Mouse (Mus musculus) mesoderm, embryonic 11.5 days (tissue): ENCODE data around the gene Stxbp2.
"Not testable (repeated sequence)": the region's sequence is repeated elsewhere in the genome, so short reads cannot be mapped to it uniquely, and the experiment has no call there.

Experiments used
- DNase-seq: peaks from one replicate; pipeline ENCODE4 v3.0.0-alpha.2; 2012; ENCODE audit warnings: low read depth, low spot score

Stxbp2 gene

DNA sequence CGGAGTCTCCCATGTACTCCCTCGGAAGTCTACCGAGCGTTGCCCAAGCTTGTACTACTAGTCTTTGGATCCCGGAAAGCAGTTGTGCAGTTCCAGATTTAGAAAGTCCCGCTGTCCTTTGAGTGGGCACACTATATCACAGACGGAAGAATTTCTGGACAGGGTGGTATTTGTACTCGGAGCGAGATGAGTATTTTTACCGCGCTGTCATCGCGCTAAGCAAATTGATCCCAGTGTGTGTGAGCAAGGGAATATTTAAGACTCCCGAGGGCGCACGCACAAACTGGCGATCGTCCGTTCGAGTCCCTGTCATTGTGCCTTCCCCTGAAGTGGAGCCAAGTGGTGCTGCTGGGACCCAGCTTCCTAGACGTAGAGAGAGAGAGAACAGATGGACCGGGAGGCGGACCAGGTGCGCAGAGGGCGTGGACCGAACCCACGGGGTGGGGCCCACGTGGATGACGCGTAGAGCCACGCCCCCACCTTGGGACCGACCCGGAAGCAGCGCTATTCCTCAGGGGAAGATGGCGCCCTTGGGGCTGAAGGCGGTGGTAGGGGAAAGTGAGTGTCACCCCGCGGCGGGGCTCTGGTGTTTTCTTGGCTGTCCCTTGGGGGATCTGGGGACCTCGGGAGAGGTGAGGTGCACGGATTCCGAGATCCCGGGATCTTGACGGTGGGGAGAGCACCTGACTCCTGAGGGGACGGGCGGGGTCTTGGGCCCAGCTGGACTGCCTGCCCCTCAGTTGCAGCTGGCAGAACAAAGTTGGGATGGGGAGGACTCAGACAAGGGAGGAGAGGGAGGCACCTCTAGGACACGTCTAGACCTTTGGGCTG is at the start of gene Stxbp2:
Stxbp2 (plus strand) TSS at position 309 of the 831 bp plus-strand sequence.
- peak; percentile 68 for DNase-seq

DNA sequence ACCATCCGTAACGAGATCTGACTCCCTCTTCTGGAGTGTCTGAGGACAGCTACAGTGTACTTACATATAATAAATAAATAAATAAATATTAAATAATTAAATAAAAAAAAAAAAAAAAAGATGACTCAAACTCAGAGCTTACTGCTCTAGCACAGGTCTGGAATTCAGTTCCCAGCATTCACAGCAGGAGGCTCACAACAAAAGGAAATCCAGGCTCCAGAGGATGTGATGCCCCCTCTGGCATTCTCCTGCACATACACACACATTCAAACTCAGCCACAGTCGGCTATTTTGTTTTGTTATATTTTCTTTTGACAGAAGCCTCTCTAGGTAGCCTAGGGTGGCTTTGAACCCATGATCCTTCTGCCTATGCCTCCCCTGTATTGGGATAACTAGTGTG is 48.8 kb upstream of the Stxbp2 start:
- DNase-seq: not testable (repeated sequence)

DNA sequence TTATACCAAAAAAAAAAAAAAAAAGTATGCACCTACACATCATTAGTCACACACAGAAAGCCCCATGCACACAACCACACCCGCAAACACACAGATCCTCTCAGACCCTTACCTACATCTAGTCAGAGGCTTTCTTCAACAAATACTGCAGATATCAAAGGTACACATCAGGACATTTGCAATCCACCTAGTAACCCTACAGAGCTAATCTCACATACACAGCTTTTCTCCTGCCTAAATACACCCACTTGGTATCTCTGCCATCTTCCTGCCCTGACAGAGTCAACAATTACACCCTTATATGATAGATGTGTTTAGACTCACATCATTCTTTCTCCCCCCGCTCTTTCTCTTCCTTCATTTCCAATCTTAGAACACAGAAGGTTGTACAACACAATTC is 44.3 kb upstream of the Stxbp2 start:
- DNase-seq: no peak

DNA sequence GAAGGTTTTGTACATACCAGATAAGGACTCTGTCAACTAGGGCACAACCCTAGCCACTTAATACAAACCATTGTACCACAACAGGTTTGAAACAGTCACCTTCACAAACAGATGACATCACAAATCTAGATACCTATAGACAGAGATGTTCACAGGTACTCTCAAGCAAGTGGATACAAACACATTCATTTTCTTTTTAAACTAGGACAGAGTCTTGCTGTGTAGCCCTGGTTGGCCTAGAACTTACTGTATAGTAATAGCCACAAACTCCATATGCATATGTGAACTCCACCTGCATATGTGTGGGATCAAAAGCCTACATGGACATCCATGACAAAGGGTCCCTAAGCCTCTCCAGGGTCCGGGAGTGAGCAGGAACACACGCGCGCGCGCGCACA is 43.8 kb upstream of the Stxbp2 start, which contains the start of gene Camsap3:
Camsap3 (plus strand) TSS at position 301 of the 398 bp plus-strand sequence.
- DNase-seq: no peak

DNA sequence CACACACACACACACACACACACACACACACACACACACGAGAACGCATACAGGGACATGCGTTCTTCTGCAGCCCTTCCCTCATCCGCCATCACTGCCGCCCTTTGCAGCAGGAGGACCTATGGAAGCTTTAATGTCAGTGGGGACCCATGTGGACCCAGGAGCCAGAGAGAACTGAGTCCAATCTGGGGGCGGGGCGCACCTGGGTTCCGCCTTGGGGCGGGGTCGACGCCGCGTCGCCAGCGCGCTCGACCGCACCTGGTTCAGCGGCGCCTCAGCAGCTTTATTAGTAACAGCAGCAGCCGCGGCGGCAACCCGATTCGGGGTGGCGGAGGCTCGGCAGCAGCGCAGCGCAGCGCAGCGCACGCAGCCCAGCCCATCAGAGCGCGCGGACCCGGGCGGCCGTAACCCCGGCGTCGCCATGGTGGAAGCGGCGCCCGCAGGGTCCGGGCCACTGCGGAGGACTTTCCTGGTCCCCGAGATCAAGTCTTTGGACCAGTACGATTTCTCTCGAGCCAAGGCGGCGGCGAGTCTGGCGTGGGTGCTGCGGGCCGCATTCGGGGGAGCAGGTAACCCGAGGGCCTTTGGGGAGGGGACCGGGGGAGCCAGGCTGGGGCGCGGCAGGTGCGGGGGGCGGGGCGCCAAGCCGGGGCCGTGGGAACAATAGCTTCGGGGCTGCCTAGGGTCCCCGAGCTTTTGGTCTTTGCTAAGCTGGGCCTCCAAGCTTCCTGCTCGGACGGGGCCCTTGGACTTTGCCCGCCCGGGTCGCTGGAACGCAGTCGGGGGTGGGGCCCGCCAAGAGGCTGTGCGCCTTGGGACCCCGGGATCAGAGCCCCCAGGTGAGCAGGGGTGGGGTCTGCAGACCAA is 43.1 kb upstream of the Stxbp2 start:
- DNase-seq: peak; percentile 63

DNA sequence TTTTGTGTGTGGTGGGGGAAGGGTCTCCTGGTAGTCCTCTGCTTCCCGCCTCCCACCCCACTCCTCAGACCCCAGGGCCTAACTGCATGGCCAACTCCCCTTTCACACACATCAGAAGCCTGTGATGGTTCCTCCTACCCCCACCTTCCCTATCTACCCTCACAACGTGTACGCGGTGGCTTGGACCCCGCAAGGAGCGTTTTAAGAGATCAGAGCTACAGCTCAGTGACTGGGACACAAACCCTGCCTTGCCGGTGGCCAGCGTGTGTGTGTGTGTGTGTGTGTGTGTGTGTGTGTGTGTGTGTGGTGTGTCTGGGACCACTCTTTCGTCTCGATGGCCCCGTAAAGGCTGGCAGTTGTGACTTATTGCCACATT is 42.5 kb upstream of the Stxbp2 start:
- DNase-seq: peak; percentile 8

DNA sequence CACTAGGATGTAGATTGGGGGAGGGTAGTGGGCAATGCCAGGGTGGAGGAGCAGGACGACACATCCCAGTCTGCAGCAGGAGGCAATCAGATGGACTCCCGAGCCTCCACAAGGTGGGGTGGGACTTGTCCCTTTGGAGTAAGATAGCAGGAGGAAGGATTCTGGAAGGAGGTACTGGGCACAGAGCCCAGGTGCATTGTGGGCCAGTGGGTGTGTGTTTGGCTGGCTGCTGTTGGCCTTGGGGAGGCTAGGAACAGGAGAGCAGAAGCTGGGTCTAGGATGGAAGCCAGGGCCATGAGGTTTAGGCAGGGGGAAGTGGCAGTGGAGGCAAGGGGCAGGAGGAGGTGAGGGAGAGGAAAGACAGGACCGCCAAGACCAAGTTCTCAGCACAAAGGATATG is 37.3 kb upstream of the Stxbp2 start:
- no peak for DNase-seq

DNA sequence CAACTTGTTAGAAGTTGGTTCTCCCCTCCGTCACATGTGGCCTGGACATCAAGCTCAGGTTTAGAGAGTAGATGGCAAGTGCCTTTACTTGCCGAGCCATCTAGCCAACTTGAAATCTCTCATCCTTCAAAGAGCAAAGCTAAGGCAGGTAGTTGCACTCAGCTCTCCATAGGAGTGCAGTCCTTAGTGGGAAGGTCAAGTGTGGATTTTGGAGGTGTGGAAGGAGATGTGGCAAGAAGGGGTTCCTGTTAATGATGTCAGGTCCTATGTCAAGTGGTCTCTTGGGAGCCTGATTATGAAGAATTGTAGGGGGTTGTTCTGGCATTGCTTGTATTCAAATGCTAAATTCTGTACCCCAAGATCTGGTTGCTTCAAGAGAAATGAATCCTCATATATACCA is 36.3 kb upstream of the Stxbp2 start:
- no peak for DNase-seq

DNA sequence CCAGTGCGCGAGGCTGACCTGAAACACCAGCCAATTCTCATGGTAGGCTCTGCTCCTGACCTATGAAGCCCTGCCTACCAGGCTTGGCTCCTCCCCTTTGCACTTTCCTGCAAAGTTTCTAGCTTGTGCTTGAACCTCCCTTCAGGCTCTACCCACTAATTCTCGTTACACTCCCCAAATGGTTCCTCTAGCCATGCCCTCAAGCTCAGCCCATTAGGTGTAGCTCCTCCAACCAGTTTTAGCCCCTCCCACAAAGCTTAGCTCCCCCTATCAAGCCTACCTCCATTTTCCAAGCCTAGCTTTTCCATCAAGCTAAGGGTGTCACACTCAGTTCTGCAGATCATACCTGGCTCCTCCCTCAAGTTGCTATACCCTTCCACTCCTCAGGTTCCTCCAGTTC is 32.7 kb upstream of the Stxbp2 start:
- no peak for DNase-seq

DNA sequence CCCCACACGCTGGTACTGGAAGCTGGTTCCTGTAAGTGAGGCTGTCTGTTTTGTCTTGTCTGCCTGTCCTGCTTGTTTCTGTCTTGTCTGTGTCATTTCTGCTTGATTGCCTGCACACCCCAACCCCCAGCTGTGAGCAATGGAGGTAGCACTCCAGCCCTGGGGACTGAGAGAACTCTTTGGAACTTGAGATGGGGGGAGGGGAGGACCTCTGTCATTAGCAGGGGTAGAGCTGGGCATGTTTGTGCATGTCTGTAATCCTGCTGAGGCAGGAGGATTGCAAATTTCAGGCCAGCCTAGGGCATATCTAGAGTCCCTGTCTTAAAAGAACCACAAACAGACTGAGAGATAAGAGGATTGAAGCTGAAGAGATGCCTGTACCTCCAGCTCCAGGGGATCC is 31.5 kb upstream of the Stxbp2 start:
- no peak for DNase-seq

DNA sequence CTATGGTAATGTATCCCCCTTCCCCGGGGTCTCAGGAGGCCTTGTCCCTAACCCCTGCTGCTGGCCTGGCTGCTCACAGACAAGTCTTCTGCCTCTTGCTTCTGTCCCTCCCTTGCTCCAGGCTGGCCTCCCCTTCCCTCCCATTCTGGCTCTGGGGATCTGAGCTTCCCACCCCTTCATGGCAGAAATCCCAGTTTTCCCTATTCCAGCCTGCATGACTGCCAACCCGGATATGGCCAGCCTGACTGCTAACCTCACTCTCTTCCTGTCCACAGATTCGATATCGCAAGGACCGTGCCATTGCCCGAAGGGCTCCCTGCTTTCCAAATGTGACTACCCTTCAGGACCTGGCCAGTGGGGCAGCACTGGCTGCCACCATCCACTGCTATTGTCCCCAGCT is 30.4 kb upstream of the Stxbp2 start:
- DNase-seq: no peak

DNA sequence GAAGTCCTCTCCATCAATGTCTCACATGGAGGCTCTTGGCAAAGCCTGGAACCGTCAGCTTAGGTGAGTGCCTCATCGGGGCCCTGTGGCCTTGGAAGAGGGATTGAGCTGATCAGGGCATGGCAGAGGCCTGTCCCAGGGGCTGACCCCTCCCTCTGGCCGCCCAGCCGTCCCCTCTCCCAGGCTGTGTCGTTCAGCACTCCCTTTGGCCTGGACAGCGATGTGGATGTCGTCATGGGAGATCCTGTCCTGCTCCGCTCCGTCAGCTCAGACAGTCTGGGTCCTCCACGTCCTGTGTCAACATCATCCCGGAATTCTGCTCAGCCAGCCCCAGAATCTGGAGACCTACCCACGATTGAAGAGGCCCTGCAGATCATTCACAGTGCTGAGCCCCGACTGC is 27.3 kb upstream of the Stxbp2 start:
- DNase-seq: no peak

DNA sequence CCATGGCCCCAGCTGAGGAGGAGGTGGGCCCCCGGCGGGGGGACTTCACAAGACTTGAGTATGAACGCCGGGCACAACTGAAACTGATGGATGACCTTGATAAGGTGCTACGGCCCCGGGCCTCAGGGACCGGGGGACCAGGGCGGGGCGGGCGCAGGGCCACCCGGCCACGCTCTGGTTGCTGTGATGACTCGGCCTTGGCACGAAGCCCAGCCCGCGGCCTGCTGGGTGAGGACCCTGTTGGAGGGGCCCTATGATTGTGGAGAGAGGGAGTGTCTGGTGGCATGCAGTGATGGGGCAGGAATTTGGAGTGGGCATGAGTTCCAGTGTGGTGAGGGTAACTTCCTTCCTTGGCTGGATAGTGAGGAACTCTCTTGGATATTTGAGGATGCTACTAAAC is 24.2 kb upstream of the Stxbp2 start:
- no peak for DNase-seq

DNA sequence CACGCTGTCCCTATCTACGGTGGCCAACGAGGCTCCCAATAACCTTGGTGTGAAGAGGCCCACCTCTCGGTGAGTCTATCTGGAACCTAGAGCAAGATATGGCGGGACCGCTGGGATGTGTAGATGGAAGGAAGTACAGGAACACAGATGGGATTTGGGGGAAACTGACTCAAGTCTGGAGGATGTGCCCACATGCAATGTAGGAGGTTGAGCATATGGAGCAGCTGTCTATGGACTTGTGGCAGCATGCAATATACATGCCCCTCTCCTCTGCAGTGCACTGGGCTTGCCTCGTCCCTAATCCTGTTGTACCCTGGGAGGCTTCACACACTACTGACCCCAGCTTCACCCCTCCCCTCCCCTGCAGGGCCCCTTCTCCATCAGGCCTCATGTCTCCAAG is 22.9 kb upstream of the Stxbp2 start:
- no peak for DNase-seq

DNA sequence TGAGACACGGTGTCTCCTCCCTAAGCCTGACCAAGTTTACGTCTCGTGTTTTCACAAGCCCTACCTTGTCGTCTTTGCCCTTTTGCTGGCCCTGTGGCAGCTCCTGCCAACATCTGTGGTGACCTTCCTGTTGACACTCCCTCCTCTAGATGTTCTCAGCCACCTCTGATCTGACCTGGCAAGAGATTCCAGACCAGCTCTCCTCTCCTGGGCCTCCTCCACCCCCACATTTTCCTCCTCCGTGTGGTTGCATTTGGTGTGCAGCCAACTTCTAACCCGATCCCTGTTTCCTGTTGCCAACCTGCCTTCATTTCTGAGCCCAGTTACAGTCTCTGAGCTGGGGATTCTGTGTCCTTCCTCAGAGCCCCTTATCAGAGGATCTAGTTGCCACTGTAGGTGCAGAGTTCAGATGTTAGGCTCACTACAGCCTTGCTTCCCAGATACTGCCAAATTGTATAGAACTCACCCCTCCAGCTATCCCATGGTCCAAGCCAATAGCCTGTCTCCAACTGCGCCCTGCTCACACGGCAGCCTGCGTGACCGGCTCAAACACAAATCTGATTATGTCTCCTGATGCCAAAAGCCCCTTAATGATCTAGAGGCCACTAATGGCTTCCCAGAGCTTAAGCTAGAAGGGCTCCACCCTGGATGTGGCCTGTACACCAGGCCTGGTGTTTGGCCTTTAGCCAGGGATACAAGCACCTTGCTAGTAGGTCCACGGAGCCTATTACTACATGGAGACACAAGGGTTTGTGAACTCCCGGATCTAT is 21.5 kb upstream of the Stxbp2 start:
- no peak for DNase-seq

DNA sequence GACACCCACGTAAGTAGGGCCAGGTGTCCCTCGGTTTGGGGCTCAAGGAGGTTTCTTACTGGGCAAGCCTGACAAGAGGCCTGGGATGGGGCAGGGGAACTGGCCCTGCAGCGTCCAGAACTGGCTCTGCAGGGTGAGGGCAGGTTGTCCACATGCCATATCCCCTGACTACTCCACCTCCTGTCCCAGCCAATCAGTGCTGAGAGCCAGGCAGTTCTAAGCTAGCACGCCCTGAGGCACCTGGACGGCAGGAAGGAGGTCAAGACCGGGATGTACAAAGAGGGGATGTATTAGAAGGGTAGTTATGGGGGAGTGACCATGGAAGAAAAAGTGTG is 21.0 kb upstream of the Stxbp2 start:
- no peak for DNase-seq

DNA sequence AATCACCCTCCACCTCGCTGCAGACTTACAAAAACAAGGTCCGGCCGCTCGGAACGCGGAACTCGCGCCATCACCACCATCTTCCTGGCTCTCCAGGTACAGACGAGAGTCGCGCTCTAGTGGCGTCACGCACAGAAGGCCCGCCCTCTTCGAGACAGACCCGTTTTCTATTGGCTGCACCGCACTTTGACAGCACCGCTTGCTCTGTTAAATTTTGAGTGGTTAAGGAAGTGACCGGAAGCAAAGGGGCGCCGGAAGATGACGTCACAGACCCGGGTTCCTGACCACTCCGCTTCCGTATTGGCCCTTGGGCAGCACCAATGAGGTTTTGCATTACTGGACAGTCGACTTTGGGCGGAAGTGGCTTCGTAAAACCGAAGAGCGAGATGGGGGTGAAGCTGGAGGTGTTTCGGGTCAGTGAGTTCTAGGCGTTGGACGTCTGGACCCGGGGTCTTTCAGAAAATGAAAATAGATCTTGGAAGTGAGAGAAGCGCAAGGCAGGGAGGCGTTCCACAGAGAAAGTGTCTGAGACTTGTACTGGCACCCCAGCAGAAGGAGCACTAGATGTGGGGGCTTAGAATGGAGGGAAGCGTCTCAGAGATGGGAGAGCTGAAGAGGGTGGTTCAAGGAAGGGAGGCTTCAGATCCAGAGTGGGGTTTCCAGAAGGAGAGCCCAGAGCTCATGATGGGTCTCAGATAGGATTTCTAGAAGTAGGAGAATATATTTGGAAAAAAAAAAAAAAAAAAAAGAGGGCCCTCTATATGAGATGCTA is 9.4 kb upstream of the Stxbp2 start, which contains the start of the genes Xab2 and Pet100:
Xab2 (minus strand) TSS at position 118 of the 772 bp plus-strand sequence.
Pet100 (plus strand) TSS at position 350 of the 772 bp plus-strand sequence.
- peak; percentile 100 for DNase-seq

DNA sequence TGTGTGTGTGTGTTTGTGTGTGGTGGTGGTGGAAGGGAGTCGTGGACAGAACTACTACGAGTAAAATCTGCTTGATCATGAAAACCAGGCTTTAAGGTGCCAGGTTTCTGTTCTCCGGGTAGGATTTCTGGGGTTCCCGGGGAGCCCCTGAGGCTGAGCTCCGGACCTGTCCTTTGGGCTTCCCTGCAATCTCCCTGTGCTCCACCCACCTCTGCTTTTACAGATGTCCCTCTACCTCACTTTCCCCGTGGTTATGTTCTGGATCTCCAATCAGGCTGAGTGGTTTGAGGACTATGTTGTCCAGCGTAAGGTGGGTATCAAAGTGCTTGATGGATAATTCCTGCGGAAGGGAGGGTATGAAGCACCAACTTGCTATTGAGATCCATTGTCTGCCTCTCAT is 8.6 kb upstream of the Stxbp2 start:
- DNase-seq: no peak

DNA sequence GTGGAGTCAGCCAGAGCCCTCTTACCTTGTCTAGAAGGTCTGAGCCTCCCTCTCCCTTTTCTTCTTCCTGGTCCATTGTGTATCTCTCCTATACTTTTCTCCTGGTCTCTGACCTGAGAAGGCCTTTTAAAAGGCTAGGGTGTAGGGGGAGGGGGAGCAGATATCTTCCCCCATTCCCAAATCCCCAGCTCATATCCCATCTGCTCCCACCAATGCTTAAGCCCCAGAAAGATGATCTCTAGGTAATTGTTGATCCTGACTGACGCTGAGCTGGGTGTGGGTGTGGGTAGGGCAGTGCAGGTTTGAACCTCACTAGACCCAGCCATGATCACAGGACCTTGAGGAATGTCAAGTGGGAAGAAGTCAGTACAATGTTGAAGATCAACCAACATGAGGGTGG is 5.3 kb upstream of the Stxbp2 start, which contains the start of gene Pcp2:
Pcp2 (minus strand) TSS at position 101 of the 400 bp plus-strand sequence.
- DNase-seq: no peak

DNA sequence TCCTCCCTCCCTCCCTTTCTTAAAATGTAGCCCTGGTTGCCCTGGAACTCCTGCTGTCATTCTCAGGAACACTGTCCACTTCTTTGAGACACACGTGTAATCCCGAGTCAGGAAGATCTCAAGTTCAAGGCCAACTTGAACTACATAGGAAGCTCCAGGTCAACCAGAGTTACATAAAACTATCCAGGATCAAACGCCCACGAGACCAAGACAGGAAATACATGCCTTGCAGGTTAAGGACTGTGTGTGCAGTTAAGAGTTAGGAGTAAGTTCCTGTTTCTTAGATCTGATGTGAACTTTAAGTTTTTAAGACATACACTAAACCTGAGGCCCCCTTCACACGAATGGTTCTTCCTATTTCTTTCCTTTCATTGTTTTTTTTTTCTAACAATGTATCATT is 3.8 kb upstream of the Stxbp2 start:
- DNase-seq: no peak

DNA sequence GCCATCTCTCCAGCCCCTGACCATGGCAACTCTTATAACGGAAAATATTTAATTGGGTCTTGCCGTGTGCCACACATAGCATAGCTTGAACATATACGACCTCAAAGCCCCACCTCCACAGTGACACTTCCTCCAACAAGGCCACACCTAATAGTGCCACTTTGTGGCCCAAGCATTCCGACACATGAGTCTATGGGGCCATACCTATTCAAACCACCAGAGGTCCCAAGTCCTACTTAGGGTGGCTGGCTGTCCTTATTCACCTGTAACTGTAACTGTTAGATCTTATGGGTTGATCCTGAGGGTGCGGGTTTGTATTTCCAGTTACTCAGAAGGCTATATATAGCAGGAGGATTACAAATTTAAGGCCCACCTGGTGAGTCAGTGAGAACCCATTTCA is 2.7 kb upstream of the Stxbp2 start:
- peak; percentile 24 for DNase-seq
